Mouse (Mus musculus) spleen, adult 2 months (tissue): Measurements from ENCODE around the gene Adprh. TPM values are rescaled to one million over a fixed set of nuclear protein-coding genes. Genes with fewer than 3 reads are reported as not detected.

ENCODE experiments used
- DNase-seq, 2 experiments: peaks; one replicate each; pipeline versions ENCODE4 v3.0.0 to v3.0.0-alpha.2; 2012 to 2021; ENCODE audit warnings: low spot score in 2 of 2, low read depth in 1 of 2
- H3K27ac ChIP-seq: fragments of 200-500 bp; 2 replicates; pipeline ENCODE4 v1.5.1; 2012; ENCODE audit warnings: low read length, inconsistent platforms; ENCODE audit not compliant: insufficient read depth
- H3K27me3 ChIP-seq: fragments of 200-500 bp; 2 replicates; pipeline ENCODE4 v1.6.1; 2012; ENCODE audit warnings: mild to moderate bottlenecking, moderate library complexity, low read length, inconsistent platforms; ENCODE audit not compliant: control insufficient read depth, insufficient read depth
- H3K36me3 ChIP-seq: fragments of 200-500 bp; 2 replicates; pipeline ENCODE4 v1.6.1; 2012; ENCODE audit warnings: mild to moderate bottlenecking, low read length, inconsistent platforms; ENCODE audit not compliant: control insufficient read depth, insufficient read depth
- H3K4me1 ChIP-seq: fragments of 200-500 bp; 2 replicates; pipeline ENCODE4 v1.6.1; 2011; ENCODE audit warnings: inconsistent platforms; ENCODE audit not compliant: control insufficient read depth, insufficient read depth, insufficient read length
- H3K4me3 ChIP-seq: fragments of 200-500 bp; 2 replicates; pipeline ENCODE4 v1.5.1; 2011; ENCODE audit warnings: mild to moderate bottlenecking, inconsistent platforms; ENCODE audit not compliant: insufficient read depth, insufficient read length; ENCODE audit errors: extremely low read depth
- CTCF ChIP-seq: fragments of 200-500 bp; IDR thresholded peaks from 2 replicates; pipeline ENCODE4 v1.5.1; 2011; ENCODE audit warnings: mild to moderate bottlenecking, inconsistent platforms; ENCODE audit not compliant: insufficient read depth, insufficient read length, insufficient replicate concordance; ENCODE audit errors: extremely low read depth
- POLR2A ChIP-seq: fragments of 200-500 bp; IDR thresholded peaks from 2 replicates; pipeline ENCODE4 v1.6.1; 2011; ENCODE audit warnings: low read depth, low read length, inconsistent platforms
- WGBS: fragments of 180-500 bp; shearing (Covaris S2); methylation state at CpG from one replicate; pipeline ENCODE4 v1.1.7; 2018; 5-methylcytosine and 5-hydroxymethylcytosine counted together
- polyA plus RNA-seq: library from polyadenylated mRNA; depleted of rRNA; stranded (reverse); fragments of >200 nt; gene quantifications from 2 replicates; pipeline ENCODE4 v1.2.3, GENCODE M21; 2012

Adprh gene
- polyA plus RNA-seq, 1 experiment = 47.4 TPM

DNA sequence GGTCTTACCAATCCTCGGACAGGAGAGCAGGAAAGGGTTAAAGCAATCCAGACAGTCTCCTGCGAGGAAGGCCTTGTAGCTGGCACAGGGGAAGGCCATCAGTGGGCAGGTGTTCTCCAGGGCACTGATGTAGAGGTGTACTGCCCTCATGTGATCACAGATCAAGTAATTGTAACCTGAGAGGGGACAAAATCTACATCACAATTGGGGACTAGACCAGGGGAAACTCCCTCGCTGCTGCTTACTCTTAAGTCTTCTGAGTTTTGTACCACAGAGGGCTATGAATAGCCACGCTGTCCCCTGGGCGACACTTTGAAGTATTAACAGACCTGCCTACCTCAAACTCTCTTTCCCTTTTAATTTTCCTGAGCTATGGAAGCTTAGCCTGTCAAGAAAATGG lies 44.9 kb downstream of the Adprh start:
- DNase-seq = no peak
- no peak overlapping the region for H3K4me3 ChIP-seq
- TF ChIP-seq POLR2A (no peak), CTCF (no peak)
- H3K27me3 ChIP-seq = no peaks in the 10 kb centered on the region
- WGBS = 46% methylated on average over 5 of the region's 5 CpGs
- H3K27ac ChIP-seq = no peak overlapping the region
- peaks cover 12% of the 10 kb centered on the region; the same call in 1 of the 2 replicates for H3K4me1 ChIP-seq
- no peaks in the 10 kb centered on the region for H3K36me3 ChIP-seq

DNA sequence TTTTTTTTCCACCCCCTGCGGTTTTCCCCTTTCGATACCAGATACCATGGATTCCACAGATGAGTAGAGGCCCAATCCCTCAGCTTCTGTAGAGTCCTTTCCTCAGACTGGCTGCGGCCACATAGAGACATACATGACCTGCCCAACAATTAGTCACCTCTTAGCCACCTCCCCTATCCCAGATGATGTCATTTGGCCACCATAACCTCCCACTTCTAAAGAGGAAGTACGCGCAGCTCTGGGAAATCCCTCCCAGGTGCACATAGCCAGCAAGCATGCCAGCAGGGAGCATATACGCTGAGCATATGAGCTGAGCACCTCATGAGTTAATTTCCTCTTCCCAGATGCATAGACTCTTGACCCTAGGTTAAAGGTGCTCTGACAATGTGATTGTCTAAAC lies 45.8 kb downstream of the Adprh start:
- no peaks in the 10 kb centered on the region for H3K36me3 ChIP-seq
- 60% methylated on average over 6 of the region's 6 CpGs for WGBS
- no peak overlapping the region for H3K27ac ChIP-seq
- no peak for TF ChIP-seq CTCF
- TF ChIP-seq POLR2A = no peak
- no peak overlapping the region for H3K4me3 ChIP-seq
- DNase-seq = peak in 1 of 2 experiments; percentile 39
- H3K4me1 ChIP-seq = peaks cover 12% of the 10 kb centered on the region; the same call in 1 of the 2 replicates
- H3K27me3 ChIP-seq = no peaks in the 10 kb centered on the region

DNA sequence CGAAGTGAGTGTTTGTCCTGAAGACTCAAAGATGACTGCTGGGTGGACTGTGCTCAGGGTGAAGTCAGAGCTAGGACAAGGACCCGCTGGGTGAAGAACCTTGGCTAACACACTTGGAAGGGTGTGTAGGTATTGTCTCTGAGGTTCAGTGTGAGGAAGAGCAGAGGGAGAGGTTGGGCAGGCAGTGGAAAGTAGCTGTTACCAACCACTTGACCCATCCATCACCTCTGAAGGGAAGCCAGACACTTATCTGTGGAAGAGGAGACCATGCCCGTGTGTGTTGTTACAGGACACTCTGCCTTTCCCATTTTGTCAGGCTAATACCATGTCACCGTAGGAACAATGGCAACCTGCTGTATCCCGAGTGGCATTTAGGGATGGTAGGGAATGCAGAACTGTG lies 46.2 kb downstream of the Adprh start:
- Histone ChIP-seq H3K36me3 (no peaks in the 10 kb centered on the region), H3K27ac (no peak overlapping the region), H3K4me1 (peaks cover 12% of the 10 kb centered on the region; the same call in 1 of the 2 replicates), H3K4me3 (no peak overlapping the region), H3K27me3 (no peaks in the 10 kb centered on the region)
- DNase-seq = no peak
- TF ChIP-seq CTCF (no peak), POLR2A (no peak)
- WGBS = 80% methylated on average over 5 of the region's 5 CpGs

DNA sequence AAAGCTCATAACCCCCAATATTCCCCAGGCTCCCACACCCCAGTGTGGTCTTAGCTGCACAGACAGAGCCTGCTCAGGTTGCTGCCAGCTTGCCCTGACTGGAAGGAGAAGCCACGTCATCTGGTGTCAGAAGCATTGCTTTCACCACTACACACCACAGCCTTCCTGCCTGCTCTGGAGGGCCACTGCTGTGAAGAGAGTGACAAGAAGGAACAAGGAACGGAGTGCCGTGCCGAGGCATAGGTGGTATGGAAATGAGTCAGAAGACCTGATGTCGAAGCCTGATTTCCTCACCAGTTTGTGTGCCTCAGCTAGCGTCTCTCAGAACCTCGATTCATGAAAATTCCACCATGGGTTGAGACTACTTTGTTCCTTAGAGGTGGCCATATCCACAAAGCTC lies 48.9 kb downstream of the Adprh start:
- Histone ChIP-seq H3K27me3 (no peaks in the 10 kb centered on the region), H3K4me3 (no peak overlapping the region), H3K27ac (peak overlapping the region; percentile 1; the same call in 1 of the 2 replicates), H3K36me3 (no peaks in the 10 kb centered on the region), H3K4me1 (peaks cover 21% of the 10 kb centered on the region; the same call in 1 of the 2 replicates)
- TF ChIP-seq POLR2A (no peak), CTCF (no peak)
- 17% methylated on average over 7 of the region's 7 CpGs for WGBS
- peak; percentile 30 to 43 for DNase-seq

DNA sequence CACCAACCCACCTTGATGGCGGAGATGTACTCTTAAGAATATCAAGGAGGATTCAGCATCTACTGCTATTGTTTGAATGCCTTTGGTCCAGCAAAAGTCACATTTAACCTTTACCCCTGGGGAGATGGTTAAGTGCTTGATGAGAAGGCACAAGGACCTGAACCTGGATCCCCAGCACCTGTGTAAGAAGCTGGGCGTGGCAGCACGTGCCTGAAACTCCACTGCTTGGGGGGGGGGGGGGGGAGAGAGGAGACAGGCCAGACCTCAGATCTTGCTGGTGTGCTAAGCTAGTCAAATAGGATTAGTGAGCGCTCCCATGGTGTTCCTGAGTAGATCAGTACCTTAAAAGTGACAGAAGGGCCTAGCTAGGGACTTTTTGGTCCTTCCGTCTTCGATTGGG lies 51.0 kb downstream of the Adprh start:
- Histone ChIP-seq H3K4me1 (peaks cover 21% of the 10 kb centered on the region; the same call in 1 of the 2 replicates), H3K4me3 (no peak overlapping the region), H3K36me3 (no peaks in the 10 kb centered on the region), H3K27me3 (no peaks in the 10 kb centered on the region), H3K27ac (no peak overlapping the region)
- no peak for DNase-seq
- WGBS = 96% methylated on average over 6 of the region's 6 CpGs
- no peak for TF ChIP-seq CTCF
- TF ChIP-seq POLR2A = no peak

DNA sequence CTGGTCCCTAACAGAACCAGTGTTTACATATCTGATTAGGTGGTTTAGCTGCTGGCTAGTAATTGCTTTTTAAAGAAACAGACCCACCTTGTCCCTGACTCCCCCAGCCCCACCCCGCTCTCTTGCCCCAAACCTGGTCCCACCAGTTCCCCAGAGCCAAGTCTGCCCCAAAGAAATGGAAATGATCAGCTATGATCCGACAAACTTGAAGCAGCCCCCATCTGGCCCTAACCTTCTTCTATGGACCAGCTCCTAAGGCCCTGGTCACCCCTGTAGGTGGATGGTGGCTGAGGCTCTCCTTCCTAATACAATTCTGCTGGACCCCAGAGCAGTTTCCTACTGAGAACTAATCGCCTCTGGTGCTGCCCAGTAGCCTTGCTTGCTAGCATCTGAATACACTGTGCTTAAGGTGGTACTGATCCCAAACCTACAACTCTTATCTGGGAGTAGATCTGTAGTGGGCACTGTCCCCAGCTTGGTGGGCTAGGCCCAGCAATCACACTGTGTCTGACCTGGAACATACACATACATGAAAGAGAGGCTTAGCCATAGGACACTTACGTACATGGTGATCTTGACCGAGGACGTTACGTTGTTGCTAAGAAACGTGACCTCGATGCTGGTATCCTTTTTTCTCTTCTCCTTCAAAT lies 52.1 kb downstream of the Adprh start:
- Histone ChIP-seq H3K4me3 (no peak overlapping the region), H3K27me3 (no peaks in the 10 kb centered on the region), H3K36me3 (no peaks in the 10 kb centered on the region), H3K4me1 (peaks cover 20% of the 10 kb centered on the region; the same call in 1 of the 2 replicates), H3K27ac (no peak overlapping the region)
- 90% methylated on average over 9 of the region's 9 CpGs for WGBS
- TF ChIP-seq CTCF = no peak
- no peak for TF ChIP-seq POLR2A
- DNase-seq = no peak

DNA sequence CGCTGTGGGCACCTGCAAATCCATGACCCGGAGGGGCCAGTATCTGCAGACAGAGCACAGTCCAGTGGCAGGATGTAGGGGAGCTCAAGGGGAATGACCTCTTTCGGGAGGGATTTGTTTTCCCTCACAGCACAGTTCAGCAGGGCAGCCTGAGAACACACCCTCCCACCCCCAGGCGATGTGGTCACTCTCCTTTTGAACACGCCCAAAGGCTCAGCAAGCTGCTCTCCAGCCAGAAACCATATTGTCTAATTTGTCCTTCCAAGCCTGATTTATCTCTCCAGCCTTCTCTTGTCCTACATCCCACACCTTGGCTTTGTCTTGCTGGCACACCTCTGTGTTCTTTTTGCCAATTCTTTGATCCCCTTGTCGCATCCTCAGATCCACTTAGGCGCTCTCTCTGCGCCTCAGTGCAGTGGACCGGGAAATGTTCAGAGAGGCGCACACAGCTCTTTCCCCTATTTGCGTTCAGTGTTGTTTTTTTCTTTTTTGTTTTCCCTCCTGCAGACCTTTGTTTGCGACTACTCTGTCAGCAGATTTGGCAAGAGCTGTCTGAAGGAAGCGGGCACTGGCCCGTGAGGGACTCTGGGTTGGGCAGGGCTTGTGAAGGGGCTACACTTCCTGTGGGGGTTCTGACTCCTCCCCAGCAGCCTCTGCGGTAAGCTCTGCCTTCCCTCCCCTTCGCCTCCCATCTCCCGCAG lies 52.8 kb downstream of the Adprh start:
- DNase-seq = peak in 1 of 2 experiments; percentile 60
- WGBS = 16% methylated on average over 17 of the region's 17 CpGs
- Histone ChIP-seq H3K27ac (peak overlapping the region; percentile 44), H3K36me3 (no peaks in the 10 kb centered on the region), H3K4me1 (peaks cover 20% of the 10 kb centered on the region; the same call in 1 of the 2 replicates), H3K27me3 (no peaks in the 10 kb centered on the region), H3K4me3 (peak overlapping the region; percentile 18; the same call in 1 of the 2 replicates)
- TF ChIP-seq POLR2A = no peak
- no peak for TF ChIP-seq CTCF
